Comparison of ENCODE assay signal across 8 mouse cellular contexts in genomic region chr19:59316571-59316970, GRCm38 (mm10). TPM values are rescaled to one million over a fixed set of nuclear protein-coding genes. Genes with fewer than 3 reads are reported as not detected.
DNase-seq lines count a peak whose midpoint lies in the region; ATAC-seq lines count a peak whose summit lies in the region.

No protein-coding gene starts in this region.

- peak; percentile 32 to 33 for DNase-seq in cerebellum, postnatal 14 days
- DNase-seq in cerebellum, adult 8-10 months = no peak
- peak; percentile 32 to 56 for DNase-seq in left cerebral cortex, postnatal 14 days (ENCODE audit: low spot score in 2 of 2)
- no peak for DNase-seq in left cerebral cortex, adult 8-10 months (ENCODE audit: low spot score in 2 of 2)
- DNase-seq in MN1 (ENCODE audit: low spot score) = peak; percentile 58
- peak; percentile 27 for DNase-seq in layer of hippocampus, adult 9-10 months (ENCODE audit: low spot score)
- DNase-seq in heart, adult 11 months = no peak

- intact Hi-C loops in left cerebral cortex, postnatal 14 days (cut with DNase I) = loop anchor here (2.0 kb wide), 1 partner anchor 78 kb away; no protein-coding TSS in a partner anchor

- ATAC-seq in activated CD4-positive, CD25-positive, alpha-beta regulatory T cell, adult 4 months = no peak

RNA-seq across cellular contexts. Expression of gene Rps12-ps3, which starts 5.5 kb away (rescaled TPM):
- 100 to 1,000 TPM; 204 to 211 TPM for total RNA-seq in left cerebral cortex, postnatal 14 days (2021)
- 100 to 1,000 TPM; 184 to 310 (median 253) TPM for total RNA-seq in left cerebral cortex, adult 8-10 months (2022)
- 100 to 1,000 TPM; 303 to 848 TPM for polyA plus RNA-seq in activated CD4-positive, CD25-positive, alpha-beta regulatory T cell, adult 4 months (2017; shearing (Covaris generic))

RNA-seq across cellular contexts. Expression of gene Pdzd8, which starts 29.0 kb away (rescaled TPM):
- total RNA-seq in left cerebral cortex, postnatal 14 days (2021) = 10 to 100 TPM; 60.8 to 61.8 TPM
- 10 to 100 TPM; 54.3 to 58.5 (median 56.5) TPM for total RNA-seq in left cerebral cortex, adult 8-10 months (2022)
- polyA plus RNA-seq in activated CD4-positive, CD25-positive, alpha-beta regulatory T cell, adult 4 months (2017; shearing (Covaris generic)) = 1 to 10 TPM; 8.7 to 9.4 TPM

RNA-seq across cellular contexts. Expression of gene Slc18a2, which starts 55.9 kb away (rescaled TPM):
- total RNA-seq in left cerebral cortex, postnatal 14 days (2021) = under 1 TPM; 0.42 to 0.70 TPM
- total RNA-seq in left cerebral cortex, adult 8-10 months (2022) = under 1 TPM; 0.23 to 0.63 (median 0.47) TPM
- polyA plus RNA-seq in activated CD4-positive, CD25-positive, alpha-beta regulatory T cell, adult 4 months (2017; shearing (Covaris generic)) = 10 to 100 TPM; 12.6 to 19.8 TPM

Comparison
In these comparisons a context has a peak if more than half of its experiments do, and no peak if none do; other contexts are left out.
1. DNase-seq: peak in cerebellum, postnatal 14 days (2 of 2), left cerebral cortex, postnatal 14 days (2 of 2), MN1 (single experiment) and layer of hippocampus, adult 9-10 months (single experiment); none in cerebellum, adult 8-10 months (single experiment), left cerebral cortex, adult 8-10 months (0 of 2) and heart, adult 11 months (single experiment).